Mouse (Mus musculus) CH12.LX (cell line): ENCODE data around the gene Tbc1d19.

Experiments used
- CTCF ChIP-seq, 2 experiments: IDR thresholded peaks in 1 of 2; conservative IDR thresholded peaks in 1 of 2; 2 replicates each; pipeline ENCODE4 v1.5.1; 2011 to 2012; ENCODE audit warnings: low read depth in 2 of 2, low read length in 2 of 2, improper control_type of control experiment in 1 of 2, inconsistent platforms in 1 of 2, mild to moderate bottlenecking in 1 of 2, moderate library complexity in 1 of 2
- MAX ChIP-seq: IDR thresholded peaks from 2 replicates; pipeline ENCODE4 v1.6.1; 2011; ENCODE audit warnings: low read length, improper control_type of control experiment

GRCm38 (mm10) chr5:53939026-53939425 lies 129.6 kb downstream of the Tbc1d19 start:
- TF ChIP-seq MAX (no peak), CTCF (conservative IDR thresholded peaks at IDR 0.05 in 1 of 2, IDR thresholded peaks at IDR 0.05 in 1 of 2; ENCODE audit: low read depth in 2 of 2, low read length in 2 of 2) (no peak)
